Mouse (Mus musculus) stomach, embryonic 14.5 days (tissue): Measurements from ENCODE around the gene Sec61b. TPM values are rescaled to one million over a fixed set of nuclear protein-coding genes. Genes with fewer than 3 reads are reported as not detected.

Experiments used
- ATAC-seq: fragments of 200-750 bp; cut with Nextera tagmentation; 2 replicates; pipeline ENCODE4 v1.8.0; 2017; ENCODE audit warnings: low read depth, moderate TSS enrichment; ENCODE audit not compliant: insufficient number of reproducible peaks, insufficient read depth, low FRiP score
- H3K27ac ChIP-seq: fragments of 300-500 bp; sonication (generic); 2 replicates; pipeline ENCODE4 v1.5.1; 2014; ENCODE audit warnings: mild to moderate bottlenecking, low read length, moderate library complexity, mixed read lengths
- H3K27me3 ChIP-seq: fragments of 300-500 bp; sonication (generic); 2 replicates; pipeline ENCODE4 v1.6.1; 2014; ENCODE audit warnings: low read length, control low read depth, mixed read lengths; ENCODE audit not compliant: control insufficient read depth, insufficient read depth
- H3K36me3 ChIP-seq: fragments of 300-500 bp; sonication (generic); 2 replicates; pipeline ENCODE4 v1.6.1; 2014; ENCODE audit warnings: mild to moderate bottlenecking, control low read depth, low read length, moderate library complexity, mixed read lengths; ENCODE audit not compliant: control insufficient read depth, insufficient read depth
- H3K4me1 ChIP-seq: fragments of 300-500 bp; sonication (generic); 2 replicates; pipeline ENCODE4 v1.6.1; 2014; ENCODE audit warnings: low read length, control low read depth, mixed read lengths; ENCODE audit not compliant: control insufficient read depth, insufficient read depth
- H3K4me2 ChIP-seq: fragments of 300-500 bp; sonication (generic); replicated peaks from 2 replicates; pipeline ENCODE4 v1.6.1; 2014; ENCODE audit warnings: low read depth, low read length, control low read depth
- H3K4me3 ChIP-seq: fragments of 300-500 bp; sonication (generic); 2 replicates; pipeline ENCODE4 v1.5.1; 2014; ENCODE audit warnings: low read depth, low read length, control low read depth
- H3K9ac ChIP-seq: fragments of 300-500 bp; sonication (generic); replicated peaks from 2 replicates; pipeline ENCODE4 v1.6.1; 2014; ENCODE audit warnings: low read depth, mild to moderate bottlenecking, control low read depth, low read length, moderate library complexity, mixed read lengths
- H3K9me3 ChIP-seq: fragments of 300-500 bp; sonication (generic); 2 replicates; pipeline ENCODE4 v1.6.1; 2016; ENCODE audit warnings: low read depth, low read length, control low read depth; ENCODE audit not compliant: control insufficient read depth
- WGBS: fragments of 180-500 bp; shearing (Covaris S2); extraction: QIAGEN DNeasy Blood & Tissue Kit; methylation state at CpG from one replicate; pipeline ENCODE4 v1.1.7; 2014; 5-methylcytosine and 5-hydroxymethylcytosine counted together
- polyA plus RNA-seq: library from polyadenylated mRNA; unstranded; fragments of >200 nt; fragmentation: Nextera tagmentation; extraction: Ambion mirVana; gene quantifications from 2 replicates; pipeline ENCODE4 v1.2.1, GENCODE M21; 2014

Gene Sec61b
- polyA plus RNA-seq, 1 experiment from 2014 or later: 409 TPM

DNA sequence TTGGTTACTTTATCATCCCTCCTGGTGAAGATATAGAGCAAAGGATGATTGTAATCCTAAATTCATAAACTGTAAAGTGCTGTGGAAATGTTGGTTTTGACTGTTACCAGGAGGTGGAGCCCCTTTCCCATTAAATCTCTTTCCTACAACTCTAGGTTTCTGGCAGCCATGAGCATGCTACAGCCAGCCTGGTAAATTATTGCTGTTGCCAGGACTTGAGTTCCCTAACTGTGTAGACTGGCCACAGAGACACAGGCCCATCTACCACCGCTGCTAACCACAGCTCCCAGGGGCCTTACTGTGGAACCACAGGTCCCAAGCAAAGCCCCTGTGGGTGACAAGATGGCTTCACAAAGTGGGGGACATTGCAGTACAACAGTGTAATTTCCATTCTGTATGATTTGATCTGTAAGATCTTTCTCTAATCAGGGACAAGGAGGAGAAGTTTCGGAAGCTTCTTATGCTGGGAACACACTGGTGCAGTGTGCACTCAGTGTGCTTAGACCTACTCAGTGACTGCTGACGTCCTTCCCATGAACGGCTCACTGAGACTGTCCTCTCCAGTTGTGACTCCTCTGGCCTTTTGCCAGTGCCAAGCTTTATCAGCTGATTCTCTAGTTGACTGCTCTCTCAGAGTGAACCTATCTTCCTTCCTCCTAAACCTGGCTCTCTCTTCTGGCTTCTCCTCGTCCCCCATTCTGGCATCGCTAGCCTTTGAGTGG lies 47.6 kb downstream of the Sec61b start:
- 82% methylated on average over 6 of the region's 6 CpGs for WGBS
- no peak for ATAC-seq

DNA sequence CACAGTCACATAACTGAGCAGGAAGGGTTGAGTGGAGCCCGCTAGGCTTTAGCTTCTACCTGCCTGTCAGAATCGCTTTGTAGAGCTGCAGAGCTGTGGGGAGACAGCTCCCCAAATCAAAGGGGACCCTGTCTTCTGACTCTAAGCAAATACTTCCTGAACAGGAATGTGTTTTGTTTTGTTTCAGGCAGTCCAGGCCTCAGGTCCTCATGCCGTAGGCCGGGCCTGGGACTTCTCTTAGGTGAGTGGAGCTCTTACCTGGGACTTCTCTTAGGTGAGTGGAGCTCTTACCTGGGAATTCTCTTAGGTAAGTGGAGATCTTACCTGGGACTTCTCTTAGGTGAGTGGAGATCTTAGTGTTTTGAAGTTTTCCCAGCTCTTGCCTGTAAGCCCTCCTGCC lies 55.4 kb downstream of the Sec61b start:
- Histone ChIP-seq H3K36me3 (no peaks in the 10 kb centered on the region), H3K4me1 (no peaks in the 10 kb centered on the region), H3K27me3 (no peaks in the 10 kb centered on the region), H3K9me3 (no peaks in the 10 kb centered on the region), H3K27ac (no peak overlapping the region), H3K4me3 (no peak overlapping the region), H3K4me2 (no peak overlapping the region), H3K9ac (no peak overlapping the region)
- 92% methylated on average over 4 of the region's 4 CpGs for WGBS
- ATAC-seq: no peak

More for the DNA sequence above, 47.6 kb downstream of the Sec61b start:
- Histone ChIP-seq H3K9ac (no peak overlapping the region), H3K4me3 (no peak overlapping the region), H3K36me3 (no peaks in the 10 kb centered on the region), H3K4me2 (no peak overlapping the region), H3K9me3 (no peaks in the 10 kb centered on the region), H3K4me1 (no peaks in the 10 kb centered on the region), H3K27ac (no peak overlapping the region), H3K27me3 (no peaks in the 10 kb centered on the region)

Other genes with a start within 250 kb of the Sec61b start
- gene Tgfbr1, start 121.4 kb upstream of the Sec61b start, polyA plus RNA-seq: 45.0 and 48.2 TPM in 2 replicates
- 74.2 and 77.9 TPM in 2 replicates for gene Alg2, start 325 bp upstream of the Sec61b start, polyA plus RNA-seq